Mouse (Mus musculus): ENCODE data around the gene Zfp36. TPM values are rescaled to one million over a fixed set of nuclear protein-coding genes. Genes with fewer than 3 reads are reported as not detected.

The Zfp36 gene
- total RNA-seq, 4 experiments from 2014 or later: 12.2 to 40.6 (median 16.5) TPM

GRCm38 (mm10) chr7:28338108-28338998 lies 41.7 kb downstream of the Zfp36 start, which contains the start of gene Supt5:
Gene Supt5 (minus strand): TSS chr7:28338746.
- peak; percentile 97 for DNase-seq (ENCODE audit: low spot score)

- DNase-seq (ENCODE audit: low spot score): no peak
These were observed 44.6 kb downstream of the Zfp36 start for GRCm38 (mm10) chr7:28335471-28335870.

DNA sequence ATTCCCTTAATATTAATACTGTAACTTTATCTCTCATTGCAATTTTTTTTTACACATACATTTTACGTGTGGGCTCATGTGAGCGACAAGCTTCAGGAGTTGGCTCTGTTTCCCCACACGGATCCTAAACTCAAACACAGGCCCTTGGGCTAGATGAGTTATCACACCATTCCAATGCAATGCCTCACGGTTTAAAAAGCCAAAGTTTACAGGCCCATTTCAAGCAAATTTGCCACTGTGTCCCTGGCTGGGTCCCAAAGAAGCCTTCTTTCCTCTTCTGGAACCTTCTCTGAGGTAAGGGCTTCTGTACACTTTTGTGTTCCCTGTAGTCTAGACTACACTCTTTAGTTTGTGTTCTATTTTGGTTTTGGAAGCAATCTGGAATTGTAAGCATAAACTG lies 45.5 kb downstream of the Zfp36 start:
- DNase-seq (ENCODE audit: low spot score): no peak

DNA sequence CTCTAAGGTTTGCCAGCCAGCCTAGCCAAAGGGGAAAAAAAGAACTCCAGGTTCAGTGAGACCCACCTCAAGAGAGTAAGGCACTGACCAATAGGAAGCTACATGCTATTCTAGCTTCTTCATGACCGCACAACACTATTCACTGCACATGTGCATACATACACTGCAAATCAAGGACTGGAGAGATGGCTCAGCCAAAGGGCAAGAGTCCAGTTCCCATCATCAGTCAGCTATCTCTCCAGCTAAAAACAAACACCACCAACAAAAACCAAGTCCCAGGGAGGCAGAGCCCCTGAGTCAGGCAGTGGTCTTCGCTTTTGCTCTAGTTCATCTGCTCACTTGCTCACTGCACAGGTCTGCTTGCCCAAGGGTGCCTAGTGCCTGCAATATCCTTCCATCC lies 51.8 kb downstream of the Zfp36 start:
- DNase-seq (ENCODE audit: low spot score): no peak

Other genes starting within 250 kb of the Zfp36 start
- gene Fbl, start 210.5 kb downstream of the Zfp36 start, total RNA-seq (2022): 10 to 100 TPM; 31.1 to 33.6 (median 32.1) TPM
- gene Dyrk1b, start 200.8 kb downstream of the Zfp36 start, total RNA-seq (2022): 10 to 100 TPM; 24.0 to 34.6 (median 31.8) TPM
- 10 to 100 TPM; 11.8 to 14.4 (median 13.3) TPM for gene Eid2, start 112.4 kb downstream of the Zfp36 start, total RNA-seq (2022)
- gene Eid2b, start 102.5 kb downstream of the Zfp36 start, total RNA-seq (2022): 10 to 100 TPM; 13.7 to 16.8 (median 15.2) TPM
- not detected for gene Selenov, start 89.1 kb downstream of the Zfp36 start, total RNA-seq (2022)
- not detected for gene Dll3, start 78.0 kb downstream of the Zfp36 start, total RNA-seq (2022)
- 10 to 100 TPM; 59.2 to 68.5 (median 64.4) TPM for gene Timm50, start 68.2 kb downstream of the Zfp36 start, total RNA-seq (2022)
- gene Supt5, start 41.5 kb downstream of the Zfp36 start, total RNA-seq (2022): 10 to 100 TPM; 56.0 to 63.2 (median 57.6) TPM
- gene Rps16, start 29.6 kb downstream of the Zfp36 start, total RNA-seq (2022): 100 to 1,000 TPM; 472 to 574 (median 541) TPM
- gene Plekhg2, start 7.7 kb downstream of the Zfp36 start, total RNA-seq (2022): 10 to 100 TPM in 3 of 4 experiments, 1 to 10 TPM in 1; 8.9 to 13.2 (median 11.2) TPM
- gene Med29, start 12.5 kb upstream of the Zfp36 start, total RNA-seq (2022): 10 to 100 TPM; 19.5 to 24.0 (median 22.2) TPM
- 10 to 100 TPM; 35.7 to 44.4 (median 39.1) TPM for gene Paf1, start 12.7 kb upstream of the Zfp36 start, total RNA-seq (2022)
- gene Gmfg, start 57.2 kb upstream of the Zfp36 start, total RNA-seq (2022): 1 to 10 TPM; 3.5 to 5.7 (median 4.8) TPM
- under 1 TPM; 0.43 to 0.82 (median 0.61) TPM for gene Lrfn1, start 71.7 kb upstream of the Zfp36 start, total RNA-seq (2022)
- gene Ifnl2, start 130.2 kb upstream of the Zfp36 start, total RNA-seq (2022): not detected
- not detected for gene Ifnl3, start 142.6 kb upstream of the Zfp36 start, total RNA-seq (2022)
- gene Sycn, start 160.6 kb upstream of the Zfp36 start, total RNA-seq (2022): not detected
- not detected for gene Nccrp1, start 167.0 kb upstream of the Zfp36 start, total RNA-seq (2022)
- gene Samd4b, start 217.9 kb upstream of the Zfp36 start, total RNA-seq (2022): 10 to 100 TPM; 19.4 to 23.4 (median 21.5) TPM
- gene Pak4, start 217.9 kb upstream of the Zfp36 start, total RNA-seq (2022): 10 to 100 TPM in 1 of 4 experiments, 1 to 10 TPM in 3; 8.1 to 11.8 (median 8.5) TPM